Mouse (Mus musculus): ENCODE measurements around the gene Mocs2. TPM values are rescaled to one million over a fixed set of nuclear protein-coding genes. Genes with fewer than 3 reads are reported as not detected.

The Mocs2 gene
- total RNA-seq (2023; ENCODE audit: inconsistent age) = 21.3 to 26.6 TPM (median 21.9 TPM) in 4 replicates

GRCm38 (mm10) chr13:114817751-114818360, at the start of gene Mocs2:
Mocs2 (plus strand) TSS chr13:114818236.

Other genes with a start within 250 kb of the Mocs2 start
- gene Itga2, start 113.9 kb downstream of the Mocs2 start, total RNA-seq (2023; ENCODE audit: inconsistent age) = 0.16 to 0.18 TPM in 2 of 4 replicates, not detected in the others